Mouse (Mus musculus) lung, postnatal 36 days (tissue): Measurements from ENCODE around the gene Tmem42.

Experiments
- DNase-seq: peaks from one replicate; pipeline ENCODE4 v3.0.0; 2022; ENCODE audit warnings: mixed read lengths

Gene Tmem42

DNA sequence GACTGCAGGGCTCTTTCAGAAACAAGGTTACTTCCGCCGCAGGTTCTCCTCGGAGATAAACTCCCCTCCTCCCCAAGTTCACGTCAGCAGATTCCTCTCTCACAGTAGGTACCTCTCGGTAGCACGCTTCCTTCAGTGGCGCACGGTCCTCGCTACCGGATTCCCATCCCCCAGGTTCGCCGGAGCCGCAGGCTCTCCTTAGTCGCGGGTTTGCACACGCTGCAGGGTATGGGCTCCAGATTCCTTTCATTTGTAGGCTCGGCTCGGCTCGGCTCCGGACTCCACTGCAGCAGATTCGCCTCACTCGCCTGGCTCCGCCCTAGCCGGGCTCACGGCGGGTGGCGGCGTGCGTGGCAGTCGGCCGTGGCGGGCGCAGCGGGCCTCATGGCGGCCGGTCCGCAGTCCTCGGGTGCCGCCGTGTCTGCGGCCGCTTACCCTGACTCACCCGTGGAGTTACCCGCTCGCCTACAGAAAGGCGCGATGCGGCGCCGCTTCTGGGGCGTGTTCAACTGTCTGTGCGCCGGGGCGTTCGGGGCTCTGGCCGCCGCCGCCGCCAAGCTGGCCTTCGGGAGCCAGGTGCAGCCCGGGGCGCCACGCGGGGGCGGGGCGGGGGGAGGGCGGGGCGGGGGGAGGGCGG is at the start of gene Tmem42:
Gene Tmem42, plus strand, starts transcription at position 332 of the 637 bp plus-strand sequence.
- peak; percentile 89 for DNase-seq

DNA sequence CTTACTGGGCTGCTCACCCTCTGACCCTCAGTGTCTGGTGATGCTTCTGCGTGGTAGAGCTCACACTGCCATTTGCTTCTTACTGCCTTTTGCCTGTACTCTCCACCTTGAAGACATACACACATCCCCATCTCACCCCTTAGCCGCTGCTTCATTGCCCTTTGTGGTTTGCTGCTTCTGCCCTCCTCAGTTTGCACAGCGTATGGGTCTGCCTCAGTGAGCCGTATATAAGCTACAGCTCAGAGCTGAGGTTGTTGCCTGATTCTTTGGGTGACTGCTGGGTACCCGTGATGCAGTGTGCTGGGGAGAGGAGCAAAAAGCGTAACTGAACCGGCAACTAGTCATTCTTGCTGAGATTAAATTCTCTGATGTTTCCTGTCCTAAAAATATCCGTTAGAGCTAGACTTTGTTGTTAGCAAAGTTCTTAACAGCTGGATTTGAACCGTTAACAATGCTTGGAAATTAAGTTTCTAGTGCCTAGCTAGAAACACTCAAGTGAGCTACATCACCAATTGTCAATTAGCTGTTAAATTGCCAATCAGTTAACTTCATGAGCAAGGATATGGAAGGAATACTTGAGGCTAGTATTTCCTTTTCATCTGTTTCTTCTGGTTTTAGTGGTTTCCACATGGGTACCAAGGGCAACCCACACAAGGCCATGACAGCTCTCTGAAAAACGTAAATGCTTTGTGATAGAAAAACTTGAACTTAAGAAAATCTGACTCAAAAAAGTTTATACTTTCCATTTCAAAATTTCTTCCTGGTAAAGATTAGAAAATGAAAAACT is 22.5 kb upstream of the Tmem42 start:
- DNase-seq, result no peak

DNA sequence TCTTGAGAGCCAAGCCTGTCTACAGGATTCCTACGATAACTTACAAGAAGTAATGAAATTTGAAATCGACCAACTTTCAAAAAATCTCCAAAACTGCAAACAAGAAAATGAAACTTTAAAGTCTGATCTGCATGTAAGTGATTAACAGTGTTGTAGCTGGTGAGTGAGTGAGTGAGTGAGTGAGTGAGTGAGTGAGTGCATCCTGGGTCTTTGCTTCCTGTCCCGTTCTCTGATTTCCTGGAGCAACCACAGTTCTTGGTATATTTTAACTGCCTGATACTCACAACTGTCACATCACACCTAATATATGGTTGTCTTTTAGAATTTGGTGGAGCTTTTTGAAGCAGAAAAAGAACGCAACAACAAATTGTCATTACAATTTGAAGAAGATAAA is 21.9 kb upstream of the Tmem42 start:
- no peak for DNase-seq

DNA sequence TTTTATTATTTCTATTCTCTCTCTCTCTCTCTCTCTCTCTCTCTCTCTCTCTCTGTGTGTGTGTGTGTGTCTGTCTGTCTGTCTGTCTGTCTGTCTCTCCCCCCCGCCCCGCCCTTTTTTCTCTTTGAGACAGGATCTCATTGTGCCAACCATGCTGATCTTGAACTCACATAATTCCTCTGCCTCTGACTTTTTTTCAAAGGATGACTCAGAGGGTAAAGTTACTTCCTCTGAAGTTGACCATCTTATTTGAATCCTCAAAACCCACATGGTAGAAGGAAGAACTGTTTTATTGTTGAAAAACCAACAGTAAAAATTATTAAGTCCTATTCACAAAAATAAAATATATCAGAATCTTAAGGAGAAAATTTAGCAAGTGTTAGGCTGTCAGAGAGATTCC is 16.4 kb upstream of the Tmem42 start:
- no peak for DNase-seq

DNA sequence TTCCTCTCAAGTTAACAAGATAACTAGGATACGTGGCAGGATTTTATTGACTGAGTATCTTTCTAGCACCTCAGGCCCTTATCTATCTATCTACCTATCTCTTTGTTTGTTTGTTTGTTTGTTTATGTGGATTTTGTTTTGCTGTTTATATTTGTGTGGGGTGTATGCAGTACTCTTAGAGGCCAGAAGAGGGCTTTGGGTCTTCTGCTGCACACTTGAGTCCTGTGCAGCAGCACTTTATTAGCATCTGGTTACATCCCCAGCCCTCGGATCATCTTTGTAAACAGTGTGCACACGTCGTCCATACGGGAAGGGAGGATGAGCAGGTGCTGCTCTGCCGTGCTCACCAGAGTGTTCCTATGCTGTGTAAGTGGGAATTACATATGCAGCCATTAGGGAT is 15.1 kb upstream of the Tmem42 start:
- DNase-seq, result no peak

DNA sequence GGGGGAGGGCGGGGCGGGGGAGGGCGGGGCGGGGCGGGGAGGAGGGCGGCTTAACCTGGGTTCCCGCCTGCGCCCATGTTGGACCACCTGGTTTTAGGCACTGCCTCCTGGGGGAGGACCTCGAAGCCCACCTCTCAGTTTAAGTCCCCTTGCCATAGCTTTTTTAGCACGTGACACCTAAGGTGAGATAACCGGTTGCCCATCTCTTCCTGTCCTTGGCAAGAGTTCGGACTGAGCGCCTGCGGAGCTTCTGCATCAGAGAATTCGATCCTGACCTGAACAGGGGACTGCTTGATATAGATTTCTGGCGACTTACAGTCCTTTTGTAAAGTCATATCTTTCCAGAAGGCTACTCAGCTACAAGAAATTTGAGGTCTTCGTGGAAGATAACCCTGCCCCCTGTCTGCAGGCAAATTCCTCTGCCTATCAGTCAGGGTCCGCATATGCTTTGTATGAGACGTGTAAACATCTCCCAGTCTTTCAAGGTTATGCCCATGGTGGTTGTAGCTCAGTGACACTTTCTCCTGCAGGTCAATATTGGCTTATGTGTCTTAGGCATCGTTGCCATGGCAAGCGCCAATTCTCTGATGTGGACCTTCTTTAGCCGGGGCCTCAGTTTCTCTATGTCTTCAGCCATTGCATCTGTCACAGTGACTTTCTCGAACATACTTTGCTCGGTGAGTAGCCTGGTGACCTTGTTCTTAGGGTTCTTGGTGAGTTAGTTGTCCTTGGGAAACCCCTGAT is 682 bp downstream of the Tmem42 start:
- DNase-seq, result no peak

DNA sequence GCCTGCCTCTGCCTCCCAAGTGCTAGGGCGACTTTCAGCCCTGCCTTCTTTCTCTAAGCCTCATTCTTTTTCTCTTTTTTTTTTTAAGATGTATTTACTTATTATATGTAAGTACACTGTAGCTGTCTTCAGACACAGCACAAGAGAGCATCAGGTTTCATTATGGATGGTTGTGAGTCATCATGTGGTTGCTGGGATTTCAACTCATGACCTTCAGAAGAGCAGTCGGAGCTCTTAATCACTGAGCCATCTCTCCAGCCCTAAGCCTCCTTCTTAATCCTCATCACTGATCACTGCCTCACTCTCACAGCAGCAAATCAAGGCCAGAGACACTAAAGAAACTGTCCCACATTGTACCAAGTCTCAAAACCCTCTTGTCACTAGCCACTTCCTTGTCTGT is 3.1 kb downstream of the Tmem42 start:
- no peak for DNase-seq

DNA sequence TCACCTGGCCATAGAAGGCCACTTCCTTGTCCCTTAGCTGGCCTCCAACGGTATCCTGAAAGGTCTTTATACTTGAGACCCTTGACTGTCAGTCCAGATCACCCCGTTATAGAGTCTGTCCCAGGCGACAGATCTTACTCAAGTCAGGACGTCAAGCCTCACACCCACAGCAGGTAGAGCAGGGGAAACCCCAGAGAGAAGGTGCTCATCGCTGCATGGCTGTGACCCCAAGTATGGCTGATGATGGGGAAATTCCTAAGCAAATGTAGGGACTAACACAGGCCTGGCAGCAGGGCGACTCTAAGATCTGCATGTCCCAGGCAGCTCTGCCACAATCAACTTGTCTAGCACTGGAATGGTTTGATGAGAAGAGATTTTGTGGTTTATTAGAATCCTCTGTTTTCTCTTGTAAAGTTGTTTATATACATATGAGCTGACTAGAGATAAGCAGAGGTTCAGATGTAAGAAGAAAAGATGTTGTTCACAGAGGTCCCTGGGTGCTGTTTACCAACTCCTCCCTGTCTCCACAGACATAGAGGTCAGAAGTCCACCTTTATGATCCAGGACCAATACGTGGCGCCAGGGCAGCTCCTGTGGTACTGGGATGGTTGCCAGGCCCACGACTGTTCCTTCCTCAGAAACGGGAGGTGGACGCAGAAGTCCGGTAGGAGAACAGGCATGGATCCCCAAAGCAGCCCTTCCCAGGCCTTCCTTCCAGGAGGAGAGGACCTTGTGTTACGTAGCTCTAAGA is 10.5 kb downstream of the Tmem42 start:
- DNase-seq, result no peak

DNA sequence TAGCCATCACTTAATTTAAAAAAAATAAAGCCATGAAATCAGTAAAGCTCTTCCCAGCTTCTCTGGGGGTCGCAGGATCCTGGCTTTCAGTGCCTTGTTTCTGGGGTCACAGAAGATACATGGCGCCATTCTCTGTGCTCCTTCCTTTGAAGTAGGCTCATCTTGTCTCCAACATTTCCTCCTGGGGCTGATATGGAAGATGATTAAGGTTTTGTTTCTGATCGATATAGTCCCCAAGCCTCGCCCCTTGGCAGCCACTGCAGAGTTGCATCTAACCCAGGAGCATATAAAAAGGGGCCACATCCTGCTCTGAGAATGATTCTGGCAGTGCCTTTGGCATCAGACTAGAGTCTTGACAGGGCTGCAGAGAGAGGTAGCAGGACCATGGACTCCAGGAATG is 13.3 kb downstream of the Tmem42 start, which contains the start of gene Tgm4:
Gene Tgm4, plus strand, starts transcription at position 301 of the 400 bp plus-strand sequence.
- DNase-seq, result no peak

DNA sequence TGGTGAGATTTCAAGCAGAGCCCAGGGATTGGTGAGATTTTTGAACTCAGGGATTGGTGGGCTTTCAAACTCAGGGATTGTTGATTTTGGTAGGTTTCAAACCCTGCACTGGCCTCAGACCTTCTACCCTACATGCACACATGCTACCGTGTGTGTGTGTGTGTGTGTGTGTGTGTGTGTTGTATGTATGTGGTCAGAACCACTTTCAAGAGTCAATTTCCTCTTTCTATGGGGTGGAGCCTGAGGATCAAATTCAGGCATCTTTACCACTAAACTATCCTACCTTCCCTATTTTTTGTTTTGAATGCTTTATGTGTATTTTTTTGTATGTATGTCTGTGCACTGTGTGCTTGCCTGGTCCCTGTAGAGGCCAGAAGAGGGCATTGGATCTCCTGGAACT is 26.5 kb downstream of the Tmem42 start:
- DNase-seq, result no peak

DNA sequence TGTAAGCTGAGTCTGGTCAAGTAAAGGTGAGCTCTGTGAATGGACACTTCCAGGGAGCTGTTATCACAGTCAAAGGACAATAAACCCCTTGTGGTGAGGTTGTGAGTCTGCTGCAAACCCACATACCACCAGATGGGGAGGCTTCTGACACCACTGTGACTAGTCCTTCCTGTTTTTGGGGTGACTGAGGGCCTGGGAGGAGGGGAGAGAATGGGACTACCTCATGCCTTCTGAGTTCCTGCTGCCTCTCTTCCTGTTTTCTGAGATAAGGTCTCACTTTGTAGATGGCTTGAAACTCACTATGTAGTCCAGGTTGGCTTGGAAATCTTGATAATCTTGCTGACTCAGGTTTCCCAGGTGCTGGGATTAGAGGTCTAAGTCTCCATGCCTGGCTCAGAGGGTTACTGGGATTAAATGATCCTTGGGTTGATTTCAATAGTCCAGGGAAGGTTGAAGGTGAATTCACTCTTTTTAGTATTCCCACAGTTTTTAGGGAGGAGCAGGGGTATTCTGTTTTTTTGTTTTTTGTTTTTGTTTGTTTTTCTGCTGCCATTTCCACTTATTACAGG is 37.7 kb downstream of the Tmem42 start:
- DNase-seq, result peak; percentile 20

DNA sequence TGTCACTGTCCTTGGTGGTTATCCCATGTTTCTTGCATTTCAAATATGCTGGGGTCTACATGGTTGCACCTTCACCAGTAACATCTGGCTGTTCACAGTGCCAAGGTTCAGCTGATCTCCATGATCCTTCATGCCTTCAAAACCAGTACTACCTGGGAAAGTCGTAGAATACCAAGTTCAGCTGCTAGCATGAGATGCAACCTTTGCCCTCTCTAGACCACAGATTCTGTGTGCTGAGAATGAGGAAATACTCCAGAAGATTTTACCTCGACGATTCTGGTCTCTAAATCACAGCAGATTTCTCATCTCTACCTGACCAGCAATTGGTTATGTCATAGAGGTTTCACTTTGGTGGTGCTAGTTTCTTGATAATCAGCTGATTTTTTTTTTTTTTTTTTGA is 39.0 kb downstream of the Tmem42 start:
- no peak for DNase-seq
